Mouse (Mus musculus): ENCODE measurements around the gene Pla2g15.

GRCm38 (mm10) chr8:106213959-106214358 lies 63.8 kb downstream of the Pla2g15 start:
- TF ChIP-seq CTCF (IDR thresholded peaks at IDR 0.05; ENCODE audit: borderline replicate concordance, insufficient read depth, low read depth, low read length), result no peak
- no peak for TF ChIP-seq POLR2A (IDR thresholded peaks at IDR 0.05; ENCODE audit: borderline replicate concordance, insufficient read depth, low read length)

Measured in cerebellum, adult 2 months (tissue).